In genomic region chr7:123500239-123501219, GRCm38 (mm10) we compare ENCODE assay signal across 8 mouse cellular contexts. TPM values are rescaled to one million over a fixed set of nuclear protein-coding genes. Genes with fewer than 3 reads are reported as not detected.
DNase-seq lines count a peak whose midpoint lies in the region; ATAC-seq lines count a peak whose summit lies in the region.

TSS of gene Zkscan2 (minus strand) at chr7:123500449.

- intact Hi-C loops in gastrocnemius, postnatal 36 days (cut with DNase I) = no loop called here

- H3K27ac ChIP-seq in intestine, embryonic 15.5 days = no peak within 1 kb of the TSS

- peak within 1 kb of the TSS; percentile 58 for H3K4me3 ChIP-seq in intestine, embryonic 15.5 days (replicated peaks)

- WGBS in intestine, embryonic 15.5 days = 2% methylated on average over 71 of the region's 71 CpGs

- H3K27me3 ChIP-seq in intestine, embryonic 15.5 days (replicated peaks) = no peaks in the 10 kb centered on the region

- peak; percentile 95 for ATAC-seq in intestine, embryonic 15.5 days
- no peak for ATAC-seq in CD4-positive, CD25-positive, alpha-beta regulatory T cell, adult 4 months

- no peaks in the 10 kb centered on the region for H3K36me3 ChIP-seq in intestine, embryonic 15.5 days

- H3K4me1 ChIP-seq in intestine, embryonic 15.5 days (replicated peaks) = peaks cover 5% of the 10 kb centered on the region; the same call in 1 of the 2 replicates

- peak within 1 kb of the TSS; percentile 48 for H3K9ac ChIP-seq in intestine, embryonic 15.5 days

- peak; percentile 75 to 90 for DNase-seq in adrenal gland, postnatal 36 days
- peak; percentile 87 for DNase-seq in embryo, embryonic 9.5 days (ENCODE audit: extremely low spot score)
- DNase-seq in gastrocnemius, postnatal 36 days = peak; percentile 18 to 20
- peak; percentile 87 to 92 for DNase-seq in left cerebral cortex, adult 9 months (ENCODE audit: low spot score in 2 of 2)
- peak; percentile 76 to 88 for DNase-seq in lung, postnatal 4 days
- peak; percentile 92 for DNase-seq in right cerebral cortex, postnatal 25 days

- no peaks in the 10 kb centered on the region for H3K9me3 ChIP-seq in intestine, embryonic 15.5 days

- peak within 1 kb of the TSS; percentile 96 for H3K4me2 ChIP-seq in intestine, embryonic 15.5 days (replicated peaks)

RNA-seq across cellular contexts. Expression of gene Zkscan2, which starts in this region (rescaled TPM):
- total RNA-seq in adrenal gland, postnatal 36 days (2021) = 1 to 10 TPM; 1.2 to 1.5 TPM
- total RNA-seq in gastrocnemius, postnatal 36 days (2021) = under 1 TPM in 1 of 2 experiments, not detected in 1; 0.13 TPM
- 1.8 and 2.1 TPM in 2 replicates for polyA plus RNA-seq in intestine, embryonic 15.5 days (2015; fragmentation: Nextera tagmentation; extraction: Ambion mirVana)
- under 1 TPM in 1 of 2 experiments, not detected in 1; 0.04 TPM for polyA plus RNA-seq in CD4-positive, CD25-positive, alpha-beta regulatory T cell, adult 4 months (2017; shearing (Covaris generic))

Comparison
In these comparisons a context has a peak if more than half of its experiments do, and no peak if none do; other contexts are left out.
1. Peak in DNase-seq in gastrocnemius, postnatal 36 days; RNA of the gene not detected or under 1 TPM.
2. DNase-seq: peak in every context shown above with its lines; median percentile 92 in right cerebral cortex, postnatal 25 days; 90 in left cerebral cortex, adult 9 months; 87 in embryo, embryonic 9.5 days; 82 in adrenal gland, postnatal 36 days; 82 in lung, postnatal 4 days; 19 in gastrocnemius, postnatal 36 days.